Mouse (Mus musculus) right cerebral cortex, postnatal 36 days (tissue): ENCODE data around the gene Olfr622.

Experiments used
- DNase-seq, 2 experiments: peaks; one replicate each; pipeline ENCODE4 v3.0.0; 2022; ENCODE audit warnings: low spot score in 2 of 2, mixed read lengths in 1 of 2

Gene Olfr622

DNA sequence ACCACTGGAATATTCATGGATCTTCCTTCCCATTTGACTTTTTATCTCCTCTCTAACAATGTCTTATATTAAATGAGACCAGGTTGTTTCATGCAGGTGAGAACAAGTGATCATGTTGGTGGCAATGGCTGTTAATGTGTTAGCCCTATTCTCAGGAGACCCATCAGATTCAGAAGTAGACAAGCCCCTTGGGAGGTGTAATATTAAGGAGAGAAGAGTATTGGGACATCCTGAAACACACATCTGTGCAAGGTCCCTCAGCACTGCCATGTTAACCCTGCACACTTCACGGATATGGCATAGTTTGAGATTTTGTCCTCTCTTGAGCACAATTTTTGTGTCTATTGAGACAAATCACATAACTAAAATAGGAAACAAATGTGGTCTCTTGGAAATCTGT is at the start of gene Olfr622:
Olfr622 (minus strand) TSS at position 101 of the 400 bp plus-strand sequence.
- DNase-seq: no peak

DNA sequence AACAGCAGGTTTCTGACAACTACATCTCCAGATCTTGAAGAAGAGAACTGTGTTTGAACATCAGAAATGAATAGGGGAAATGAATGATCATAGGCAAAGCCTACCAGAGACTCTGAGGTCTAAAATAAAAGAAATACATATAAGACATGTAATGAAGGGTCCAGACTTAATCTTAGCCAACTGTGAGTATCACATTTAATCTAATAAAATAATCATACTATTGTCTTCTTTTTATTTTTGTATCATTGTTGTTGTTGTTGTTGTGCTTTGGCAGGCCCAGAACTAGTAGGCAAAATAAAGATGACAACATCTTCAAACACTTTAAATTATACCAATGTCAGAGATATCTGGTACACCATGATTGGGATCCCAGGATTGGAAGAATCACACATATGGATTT is 39.9 kb upstream of the Olfr622 start, which contains the start of gene Olfr625-ps1:
Olfr625-ps1 (plus strand) TSS at position 301 of the 400 bp plus-strand sequence.
- no peak for DNase-seq

DNA sequence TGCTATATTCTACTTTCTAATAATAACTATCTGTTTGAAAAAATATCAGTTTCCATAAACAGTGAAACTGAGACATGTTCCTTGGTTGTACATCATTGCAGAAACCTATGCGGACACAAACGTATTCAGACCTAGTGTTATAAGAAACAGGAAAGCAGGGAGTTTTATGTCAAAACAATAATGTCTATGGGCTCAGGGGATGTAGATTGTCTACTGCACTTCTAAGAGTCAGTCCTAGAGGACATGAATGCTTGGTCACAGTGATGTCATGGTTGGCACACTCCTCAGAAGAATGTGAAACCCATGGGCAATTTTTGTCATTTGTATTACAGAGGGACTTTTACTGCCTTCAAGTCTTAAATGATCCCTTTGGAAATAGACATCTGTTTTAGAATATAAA is 28.6 kb upstream of the Olfr622 start, which contains the start of gene Olfr624:
Olfr624 (minus strand) TSS at position 101 of the 400 bp plus-strand sequence.
- no peak for DNase-seq

DNA sequence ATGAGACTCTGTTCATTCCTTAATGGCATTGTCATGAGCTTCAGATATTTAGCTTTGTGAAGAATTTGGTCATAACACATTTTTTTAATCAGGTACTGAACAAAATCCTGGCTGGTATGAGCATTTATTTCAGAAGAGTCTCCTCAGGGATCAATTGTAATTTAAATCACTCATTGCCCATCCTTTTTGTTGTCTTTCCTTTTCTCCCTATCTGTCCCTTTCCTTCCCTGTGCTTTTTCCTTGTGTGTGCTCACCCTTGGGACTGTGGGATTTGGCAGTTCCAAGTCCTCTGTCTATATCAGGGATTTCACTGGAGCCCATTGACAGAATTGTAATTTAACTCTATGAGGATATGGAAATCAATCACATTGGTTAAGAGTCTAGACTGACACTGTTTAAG is 21.1 kb upstream of the Olfr622 start, which contains the start of gene Olfr623:
Olfr623 (minus strand) TSS at position 101 of the 400 bp plus-strand sequence.
- DNase-seq: no peak

DNA sequence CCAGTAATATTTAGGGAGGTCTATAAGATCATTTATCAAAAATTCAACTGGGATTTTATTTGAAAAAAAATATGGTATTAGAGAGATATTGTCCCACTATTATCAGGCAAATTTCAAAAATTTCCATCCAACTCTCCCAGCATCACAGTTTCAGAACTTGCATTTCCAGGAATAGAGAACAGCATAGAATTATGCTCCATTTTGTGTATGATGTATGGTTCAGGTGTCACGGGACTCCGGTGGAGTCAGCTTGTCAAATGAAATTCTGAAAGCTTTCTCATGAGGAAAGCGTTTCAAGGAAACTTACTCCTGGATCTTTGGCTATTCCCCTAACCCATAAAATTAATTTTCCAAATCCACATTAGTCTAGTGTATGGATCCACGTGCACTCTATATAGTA is 1.6 kb upstream of the Olfr622 start:
- no peak for DNase-seq

DNA sequence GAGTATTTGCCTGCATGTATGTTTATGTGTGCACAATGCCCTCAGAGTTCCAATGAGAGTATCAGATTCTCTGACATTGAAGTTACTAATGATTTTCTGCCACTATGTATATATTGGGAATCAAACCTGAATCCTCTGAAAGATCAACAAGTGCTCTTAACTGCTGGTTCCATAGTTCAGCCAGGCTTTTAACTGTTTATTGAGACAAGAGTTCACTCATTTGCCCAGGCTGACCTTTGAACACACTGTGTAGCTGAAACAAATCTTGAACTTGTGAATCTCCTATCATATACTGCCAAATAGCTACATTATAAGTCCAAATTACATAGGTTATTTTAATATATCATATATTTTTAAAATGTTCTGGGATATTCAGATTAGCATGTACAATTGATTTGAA is 5.7 kb downstream of the Olfr622 start:
- no peak for DNase-seq

DNA sequence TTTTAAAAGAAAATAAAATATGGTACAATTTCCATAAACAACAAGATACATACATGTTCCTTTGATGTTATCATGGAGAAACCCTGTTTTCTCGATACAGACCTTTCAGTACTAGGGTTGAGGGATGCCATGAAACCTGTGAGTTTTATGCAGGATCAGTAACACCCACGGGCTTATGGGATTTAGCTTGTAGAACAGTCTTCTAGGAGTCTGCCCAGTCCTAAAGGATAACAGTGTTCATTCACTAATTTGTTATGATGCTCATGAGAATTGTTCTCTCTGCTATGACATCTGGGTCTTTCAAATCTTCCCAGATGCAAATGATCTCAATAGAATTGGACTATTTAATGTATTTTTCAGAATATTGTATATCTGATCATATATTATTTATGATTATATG is 30.1 kb downstream of the Olfr622 start, which contains the start of gene Olfr620:
Olfr620 (minus strand) TSS at position 101 of the 400 bp plus-strand sequence.
- no peak for DNase-seq

DNA sequence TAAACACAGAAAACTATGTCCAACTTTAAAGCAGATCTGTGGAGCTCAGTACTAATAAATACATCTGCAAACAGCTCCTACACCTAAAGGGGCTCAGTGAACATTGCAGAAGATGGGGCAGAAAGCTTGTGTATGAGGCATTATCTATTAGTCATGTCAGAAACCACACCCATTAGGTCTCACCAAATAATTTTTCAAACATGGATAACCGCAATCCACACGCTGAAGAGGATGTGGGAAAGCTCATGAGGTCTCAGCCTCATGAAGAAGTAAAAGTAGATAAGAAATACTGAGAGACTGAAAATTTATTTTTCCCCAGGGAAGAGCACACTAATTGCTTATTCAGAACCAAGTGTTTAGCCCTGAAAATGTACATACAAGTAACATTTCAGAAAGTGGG is 35.1 kb downstream of the Olfr622 start:
- no peak for DNase-seq

DNA sequence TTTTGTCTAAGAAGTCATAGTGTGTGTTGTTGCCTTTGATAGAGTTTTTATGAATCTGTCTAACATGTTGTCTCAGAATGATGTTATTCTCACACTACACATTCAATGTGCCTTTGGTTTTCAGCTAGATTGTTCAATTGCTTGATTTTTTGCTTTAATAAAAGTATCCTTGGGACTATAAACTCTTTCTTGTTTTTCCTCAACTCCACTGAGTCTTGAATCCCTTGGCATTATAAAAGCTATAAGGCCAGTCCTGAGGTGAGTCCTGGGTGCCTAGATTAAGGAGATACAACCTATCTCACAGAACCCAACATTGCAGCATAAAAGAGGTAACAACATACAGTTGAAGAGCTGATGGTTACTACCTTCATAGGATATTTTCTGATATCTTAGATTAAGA is 42.2 kb downstream of the Olfr622 start, which contains the start of gene Olfr619:
Olfr619 (plus strand) TSS at position 301 of the 400 bp plus-strand sequence.
- DNase-seq: no peak

DNA sequence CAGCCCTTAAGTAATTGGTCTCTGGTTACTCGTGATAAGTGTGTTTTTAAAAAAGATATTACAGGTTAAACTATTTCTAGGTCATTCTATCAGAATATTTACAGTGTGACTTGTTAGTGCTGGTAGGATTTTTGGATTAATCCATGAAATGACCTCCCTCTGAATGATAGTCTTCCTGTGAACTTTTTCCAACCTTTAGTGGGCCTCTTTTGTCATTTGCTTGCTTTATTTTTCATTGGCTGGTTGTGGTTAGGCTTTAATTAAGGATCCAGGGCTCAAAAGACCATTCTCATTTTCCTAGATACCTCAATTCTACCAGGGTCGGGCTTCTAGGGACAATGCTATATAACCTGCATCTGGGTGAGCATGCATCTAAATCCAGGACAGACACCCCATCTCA is 52.7 kb downstream of the Olfr622 start, which contains the start of gene Olfr618:
Olfr618 (plus strand) TSS at position 301 of the 400 bp plus-strand sequence.
- DNase-seq: no peak
